Mouse (Mus musculus): Measurements from ENCODE around the gene Amdhd2.

DNA sequence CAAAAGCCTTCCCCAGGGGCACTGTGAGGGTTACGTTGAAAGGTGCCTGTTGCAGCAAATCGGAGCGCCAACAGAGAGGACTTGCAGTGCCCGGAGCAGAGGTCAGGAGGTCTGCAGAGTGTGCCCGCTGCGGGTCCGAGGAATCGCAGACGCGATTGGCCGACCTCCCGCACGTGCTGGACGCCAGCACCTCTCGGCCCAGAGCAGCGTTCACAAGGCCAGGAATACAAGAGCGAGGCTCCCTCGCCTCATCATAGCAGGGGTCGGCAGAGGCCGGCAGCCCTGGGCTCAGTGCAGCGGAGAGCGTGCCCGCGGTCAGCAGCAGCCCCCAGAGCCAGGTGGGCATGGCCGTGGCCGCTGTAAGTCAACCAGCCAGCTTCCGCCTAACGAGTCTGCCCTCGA lies 45.1 kb upstream of the Amdhd2 start:
- TF ChIP-seq POLR2A (IDR thresholded peaks at IDR 0.05; ENCODE audit: insufficient read length, low read depth), result no peak
- TF ChIP-seq USF1 (IDR thresholded peaks at IDR 0.05; ENCODE audit: low read depth), result no peak
- TF ChIP-seq REST (IDR thresholded peaks at IDR 0.05; ENCODE audit: insufficient read depth, insufficient read length), result no peak
- no peak for TF ChIP-seq TCF12 (IDR thresholded peaks at IDR 0.05; ENCODE audit: insufficient read depth, poor library complexity, severe bottlenecking)
- no peak for TF ChIP-seq E2F4 (IDR thresholded peaks at IDR 0.05; ENCODE audit: insufficient read depth)
- no peak for TF ChIP-seq MYOG (IDR thresholded peaks at IDR 0.05; ENCODE audit: control insufficient read depth in 1 of 3, insufficient read depth in 1 of 3, insufficient read length in 2 of 3, low read depth in 2 of 3)
- no peak for TF ChIP-seq TCF3 (IDR thresholded peaks at IDR 0.05; ENCODE audit: insufficient read length, low read depth)
- no peak for TF ChIP-seq POLR2AphosphoS2 (IDR thresholded peaks at IDR 0.05; ENCODE audit: insufficient read length, low read depth)
- TF ChIP-seq MYOD1 (IDR thresholded peaks at IDR 0.05; ENCODE audit: control insufficient read depth in 1 of 3, insufficient read length in 2 of 3, low read depth in 2 of 3), result no peak
- TF ChIP-seq MAX (IDR thresholded peaks at IDR 0.05; ENCODE audit: low read depth), result no peak
